Mouse (Mus musculus) limb, embryonic 14.5 days (tissue): ENCODE data around the gene Pcf11. TPM values are rescaled to one million over a fixed set of nuclear protein-coding genes. Genes with fewer than 3 reads are reported as not detected.

Experiments used
- ATAC-seq: fragments of 200-750 bp; cut with Nextera tagmentation; 2 replicates; pipeline ENCODE4 v1.8.0; 2017; ENCODE audit warnings: low read depth, moderate number of reproducible peaks, moderate TSS enrichment; ENCODE audit not compliant: low FRiP score
- DNase-seq: peaks from one replicate; pipeline ENCODE4 v3.0.0-alpha.2; 2015; ENCODE audit warnings: low spot score
- H3K27ac ChIP-seq: fragments of 300-500 bp; sonication (generic); replicated peaks from 2 replicates; pipeline ENCODE4 v1.5.1; 2014; ENCODE audit warnings: low read depth, mild to moderate bottlenecking, low read length, moderate library complexity, mixed read lengths
- H3K27me3 ChIP-seq: fragments of 300-500 bp; sonication (generic); 2 replicates; pipeline ENCODE4 v1.6.1; 2014; ENCODE audit warnings: low read length, mixed read lengths; ENCODE audit not compliant: control insufficient read depth, insufficient read depth
- H3K36me3 ChIP-seq: fragments of 300-500 bp; sonication (generic); 2 replicates; pipeline ENCODE4 v1.6.1; 2014; ENCODE audit warnings: mild to moderate bottlenecking, low read length, moderate library complexity, mixed read lengths; ENCODE audit not compliant: control insufficient read depth, insufficient read depth
- H3K4me1 ChIP-seq: fragments of 300-500 bp; sonication (generic); 2 replicates; pipeline ENCODE4 v1.6.1; 2014; ENCODE audit warnings: antibody characterized with exemption, low read length, mixed read lengths; ENCODE audit not compliant: control insufficient read depth, insufficient read depth
- H3K4me2 ChIP-seq: fragments of 300-500 bp; sonication (generic); replicated peaks from 2 replicates; pipeline ENCODE4 v1.6.1; 2014; ENCODE audit warnings: low read depth, mild to moderate bottlenecking, low read length, moderate library complexity; ENCODE audit not compliant: severe bottlenecking
- H3K4me3 ChIP-seq: fragments of 300-500 bp; sonication (generic); replicated peaks from 2 replicates; pipeline ENCODE4 v1.5.1; 2014; ENCODE audit warnings: low read length
- H3K9ac ChIP-seq: fragments of 300-500 bp; sonication (generic); 2 replicates; pipeline ENCODE4 v1.6.1; 2014; ENCODE audit warnings: mild to moderate bottlenecking, low read depth, low read length, moderate library complexity; ENCODE audit not compliant: severe bottlenecking
- H3K9me3 ChIP-seq: fragments of 300-500 bp; sonication (generic); 2 replicates; pipeline ENCODE4 v1.6.1; 2016; ENCODE audit warnings: low read length; ENCODE audit not compliant: control insufficient read depth
- POLR2A ChIP-seq: fragments of 200-500 bp; IDR thresholded peaks from 2 replicates; pipeline ENCODE4 v1.8.0; 2012; ENCODE audit warnings: inconsistent platforms, mild to moderate bottlenecking, moderate library complexity, borderline replicate concordance; ENCODE audit not compliant: insufficient read depth, insufficient read length; ENCODE audit errors: extremely low read depth
- WGBS: fragments of 180-500 bp; shearing (Covaris S2); extraction: QIAGEN DNeasy Blood & Tissue Kit; methylation state at CpG from one replicate; pipeline ENCODE4 v1.1.7; 2014; 5-methylcytosine and 5-hydroxymethylcytosine counted together
- polyA plus RNA-seq, 2 experiments: library from polyadenylated mRNA; depleted of rRNA in 1 of 2; stranded (reverse) in 1 of 2; unstranded in 1 of 2; fragments of >200 nt; fragmentation: Nextera tagmentation in 1 of 2; extraction: Ambion mirVana in 1 of 2; gene quantifications; 2 replicates each; pipeline versions ENCODE4 v1.2.1 to v1.2.3; 2012 to 2014

The Pcf11 gene
- polyA plus RNA-seq, 2 experiments = 21.2 to 32.5 TPM

DNA sequence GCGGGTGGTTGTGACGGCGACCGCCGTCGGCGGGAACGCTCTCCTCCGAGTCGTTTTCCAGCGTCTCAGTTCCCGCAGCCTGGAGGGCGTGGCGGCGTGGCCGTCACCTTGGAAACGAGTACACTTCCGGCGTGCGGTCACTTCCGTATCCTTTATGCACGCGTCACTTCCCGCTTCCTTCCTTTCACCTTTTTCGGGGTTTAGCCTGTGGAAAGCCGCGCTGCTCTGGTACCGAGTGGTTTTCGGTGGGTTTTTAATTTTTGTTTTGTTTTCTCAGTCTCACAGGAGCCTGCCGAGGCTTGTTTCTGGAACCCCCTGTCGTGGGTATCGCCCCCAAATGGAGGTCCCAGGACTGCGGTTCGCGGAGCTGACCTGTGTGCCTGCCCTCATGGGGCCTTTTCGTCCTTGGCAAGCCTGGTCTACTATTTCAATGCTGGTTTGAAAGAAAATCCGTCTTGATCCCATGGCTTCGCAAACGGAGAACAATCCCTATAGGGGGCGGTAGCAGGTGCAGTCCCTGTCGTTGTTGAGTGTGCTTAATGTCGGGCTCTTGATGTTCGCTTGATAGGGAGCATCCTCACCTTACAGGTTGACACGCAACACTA, 32.6 kb downstream of the Pcf11 start, which contains the start of gene Ankrd42:
TSS of gene Ankrd42 (minus strand) at position 122 of the 605 bp plus-strand sequence.
- peak within 1 kb of the TSS; percentile 76 for H3K27ac ChIP-seq
- WGBS = under 1% methylated on average over 44 of the region's 44 CpGs

DNA sequence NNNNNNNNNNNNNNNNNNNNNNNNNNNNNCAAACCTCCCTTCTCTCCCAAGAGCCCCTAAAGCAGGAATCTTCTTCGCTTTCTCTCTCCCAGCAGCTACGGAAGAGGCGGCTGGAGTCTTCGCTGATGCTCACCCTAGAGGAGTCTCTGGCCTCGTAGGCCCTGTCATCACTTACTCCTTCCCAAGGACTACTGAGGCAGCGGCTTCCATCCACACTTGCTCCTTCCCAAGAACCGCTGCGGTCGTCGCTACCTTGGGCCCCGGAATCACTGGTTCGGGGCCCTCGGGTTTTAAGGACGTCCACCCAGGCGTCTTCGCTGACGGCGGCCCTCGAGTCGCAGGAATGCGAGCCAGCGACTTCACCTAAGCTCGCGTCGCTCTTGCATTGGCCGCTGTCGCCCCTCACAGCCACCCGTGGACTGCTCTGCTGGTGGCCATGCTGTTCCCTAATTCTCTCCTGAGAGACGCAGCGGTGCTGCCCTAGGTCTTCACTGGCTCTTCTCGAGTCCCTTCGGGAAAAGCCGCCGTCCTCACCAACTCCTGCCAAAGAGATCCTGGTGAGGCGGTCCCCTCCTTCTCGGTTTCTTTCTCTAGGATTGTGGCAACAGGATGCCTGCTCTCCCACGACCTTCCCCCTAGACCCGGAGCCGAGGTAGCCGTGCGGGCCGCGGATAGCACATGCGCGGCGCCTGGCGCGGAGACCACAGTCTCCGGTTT, 33.3 kb downstream of the Pcf11 start:
- WGBS = 3% methylated on average over 49 of the region's 49 CpGs
- H3K4me2 ChIP-seq = peak overlapping the region; percentile 94
- H3K27ac ChIP-seq = peak overlapping the region; percentile 76; the same call in 1 of the 2 replicates
- no peak for TF ChIP-seq POLR2A
- ATAC-seq (peak; percentile 68), DNase-seq (peak; percentile 13)
- H3K27me3 ChIP-seq = no peaks in the 10 kb centered on the region
- H3K36me3 ChIP-seq = peaks cover 8% of the 10 kb centered on the region; the same call in 1 of the 2 replicates
- peak overlapping the region; percentile 86 for H3K4me3 ChIP-seq
- H3K4me1 ChIP-seq = peaks cover 8% of the 10 kb centered on the region
- peak overlapping the region; percentile 77 for H3K9ac ChIP-seq
- no peaks in the 10 kb centered on the region for H3K9me3 ChIP-seq

More for the DNA sequence above, 32.6 kb downstream of the Pcf11 start, which contains the start of gene Ankrd42:
- ATAC-seq = peak; percentile 98
- Histone ChIP-seq H3K9ac (peak within 1 kb of the TSS; percentile 77), H3K4me3 (peak within 1 kb of the TSS; percentile 86), H3K4me2 (peak within 1 kb of the TSS; percentile 94), H3K27me3 (no peaks in the 10 kb centered on the region), H3K4me1 (peaks cover 8% of the 10 kb centered on the region), H3K9me3 (no peaks in the 10 kb centered on the region), H3K36me3 (peaks cover 8% of the 10 kb centered on the region; the same call in 1 of the 2 replicates)
- peak; percentile 94 for DNase-seq
- TF ChIP-seq POLR2A = 0 out of 2 replicates have a peak, but pooled peaks have one; percentile 15

DNA sequence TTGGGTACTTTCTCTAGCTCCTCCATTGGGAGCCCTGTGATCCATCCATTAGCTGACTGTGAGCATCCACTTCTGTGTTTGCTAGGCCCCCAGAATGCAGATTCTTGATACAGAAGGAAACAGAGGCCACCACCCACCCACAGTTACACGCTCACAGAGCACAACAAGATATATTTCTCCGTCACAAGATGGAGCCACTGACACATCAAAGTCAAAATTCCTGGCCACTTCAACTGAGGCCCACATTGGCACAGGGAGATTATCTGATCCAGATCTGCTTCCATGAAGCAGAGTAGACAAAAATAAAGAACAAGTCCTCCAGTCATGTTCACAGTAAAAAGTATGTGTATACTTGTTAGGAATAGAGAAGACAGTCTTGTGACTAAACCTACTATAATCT, 39.6 kb downstream of the Pcf11 start:
- Histone ChIP-seq H3K4me2 (no peak overlapping the region), H3K36me3 (no peaks in the 10 kb centered on the region), H3K27me3 (no peaks in the 10 kb centered on the region), H3K4me3 (no peak overlapping the region), H3K27ac (no peak overlapping the region), H3K9me3 (no peaks in the 10 kb centered on the region), H3K4me1 (no peaks in the 10 kb centered on the region), H3K9ac (no peak overlapping the region)
- no peak for TF ChIP-seq POLR2A
- 61% methylated on average over 2 of the region's 2 CpGs for WGBS
- DNase-seq (no peak), ATAC-seq (no peak)

DNA sequence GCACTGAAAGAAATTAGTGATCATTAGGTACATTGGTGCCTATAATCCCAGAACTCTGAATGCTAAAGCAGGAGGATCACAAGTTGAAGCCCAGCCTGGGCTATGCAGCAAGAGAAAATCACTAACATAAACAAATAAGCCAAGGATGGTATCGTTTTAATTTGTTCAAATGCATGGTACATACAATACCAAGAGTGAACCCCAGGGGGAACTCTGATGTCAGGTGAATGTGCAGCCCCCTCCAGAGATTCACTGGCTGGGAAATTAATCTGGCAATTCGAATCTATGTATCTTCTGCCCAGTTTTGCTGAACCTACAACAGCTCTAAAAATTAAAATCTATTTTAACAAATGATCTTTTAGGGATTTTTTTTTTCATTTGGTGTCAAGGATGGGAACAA, 45.2 kb downstream of the Pcf11 start:
- Histone ChIP-seq H3K9me3 (no peaks in the 10 kb centered on the region), H3K4me2 (no peak overlapping the region), H3K4me1 (no peaks in the 10 kb centered on the region), H3K27me3 (no peaks in the 10 kb centered on the region), H3K9ac (no peak overlapping the region), H3K36me3 (no peaks in the 10 kb centered on the region), H3K27ac (no peak overlapping the region), H3K4me3 (no peak overlapping the region)
- TF ChIP-seq POLR2A = no peak
- 50% methylated on average over 2 of the region's 2 CpGs for WGBS
- ATAC-seq = no peak
- DNase-seq = no peak

DNA sequence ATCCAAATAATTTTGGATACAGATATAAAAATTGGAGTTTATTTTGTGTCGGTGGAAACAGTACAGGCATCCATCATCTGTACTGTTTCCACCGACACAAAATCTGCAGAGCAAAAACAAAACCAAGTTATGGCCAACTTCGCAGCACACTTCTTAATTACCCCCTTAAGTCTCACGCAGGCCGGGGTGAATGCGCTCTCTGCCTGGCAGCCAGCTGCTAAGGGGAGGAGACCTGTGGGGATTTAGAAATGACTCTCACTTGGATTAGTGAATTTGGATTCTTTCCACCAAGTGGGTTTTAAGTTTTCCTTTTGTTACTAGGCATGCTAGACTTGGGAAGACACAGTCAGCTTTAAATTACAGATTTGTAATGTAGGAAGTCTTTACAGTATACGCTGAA, 58.9 kb downstream of the Pcf11 start:
- TF ChIP-seq POLR2A = no peak
- Histone ChIP-seq H3K4me3 (no peak overlapping the region), H3K4me2 (no peak overlapping the region), H3K9me3 (no peaks in the 10 kb centered on the region), H3K9ac (no peak overlapping the region), H3K27me3 (no peaks in the 10 kb centered on the region), H3K27ac (no peak overlapping the region), H3K36me3 (no peaks in the 10 kb centered on the region), H3K4me1 (no peaks in the 10 kb centered on the region)
- DNase-seq = no peak
- 44% methylated on average over 7 of the region's 7 CpGs for WGBS
- ATAC-seq = no peak
